Mouse (Mus musculus) forebrain, embryonic 15.5 days (tissue): ENCODE results near the gene Platr17. TPM values are rescaled to one million over a fixed set of nuclear protein-coding genes. Genes with fewer than 3 reads are reported as not detected.
"Not testable (repeated sequence)": the region's sequence is repeated elsewhere in the genome, so short reads cannot be mapped to it uniquely, and the experiment has no call there.

ENCODE experiments used
- ATAC-seq: fragments of 200-750 bp; cut with Nextera tagmentation; replicated peaks from 2 replicates; pipeline ENCODE4 v1.8.0; 2017; ENCODE audit warnings: mild to moderate bottlenecking, moderate TSS enrichment, moderate library complexity
- H3K27ac ChIP-seq: fragments of 300-500 bp; sonication (generic); replicated peaks from 2 replicates; pipeline ENCODE4 v1.5.1; 2015; ENCODE audit warnings: mild to moderate bottlenecking, inconsistent platforms
- H3K27me3 ChIP-seq: fragments of 300-500 bp; sonication (generic); 2 replicates; pipeline ENCODE4 v1.6.1; 2015; ENCODE audit warnings: inconsistent platforms
- H3K36me3 ChIP-seq: fragments of 300-500 bp; sonication (generic); 2 replicates; pipeline ENCODE4 v1.6.1; 2015; ENCODE audit warnings: mild to moderate bottlenecking, inconsistent platforms
- H3K4me1 ChIP-seq: fragments of 300-500 bp; sonication (generic); 2 replicates; pipeline ENCODE4 v1.6.1; 2015; ENCODE audit warnings: inconsistent platforms
- H3K4me2 ChIP-seq: fragments of 300-500 bp; sonication (generic); replicated peaks from 2 replicates; pipeline ENCODE4 v1.6.1; 2015; ENCODE audit warnings: mild to moderate bottlenecking, inconsistent platforms
- H3K4me3 ChIP-seq: fragments of 300-500 bp; sonication (generic); 2 replicates; pipeline ENCODE4 v1.5.1; 2015; ENCODE audit warnings: mild to moderate bottlenecking, inconsistent platforms
- H3K9ac ChIP-seq: fragments of 300-500 bp; sonication (generic); replicated peaks from 2 replicates; pipeline ENCODE4 v1.6.1; 2015; ENCODE audit warnings: mild to moderate bottlenecking, inconsistent platforms
- H3K9me3 ChIP-seq: fragments of 300-500 bp; sonication (generic); 2 replicates; pipeline ENCODE4 v1.6.1; 2016; ENCODE audit warnings: inconsistent platforms
- WGBS: fragments of 180-500 bp; shearing (Covaris S2); methylation state at CpG from one replicate; pipeline ENCODE4 v1.1.7; 2015; ENCODE audit warnings: mixed read lengths; 5-methylcytosine and 5-hydroxymethylcytosine counted together
- polyA plus RNA-seq: library from polyadenylated mRNA; unstranded; fragments of >200 nt; fragmentation: Nextera tagmentation; extraction: Ambion mirVana; gene quantifications from 2 replicates; pipeline ENCODE4 v1.2.1, GENCODE M21; 2015

Platr17 gene
- polyA plus RNA-seq, 1 experiment from 2014 or later = 0.80 TPM

DNA sequence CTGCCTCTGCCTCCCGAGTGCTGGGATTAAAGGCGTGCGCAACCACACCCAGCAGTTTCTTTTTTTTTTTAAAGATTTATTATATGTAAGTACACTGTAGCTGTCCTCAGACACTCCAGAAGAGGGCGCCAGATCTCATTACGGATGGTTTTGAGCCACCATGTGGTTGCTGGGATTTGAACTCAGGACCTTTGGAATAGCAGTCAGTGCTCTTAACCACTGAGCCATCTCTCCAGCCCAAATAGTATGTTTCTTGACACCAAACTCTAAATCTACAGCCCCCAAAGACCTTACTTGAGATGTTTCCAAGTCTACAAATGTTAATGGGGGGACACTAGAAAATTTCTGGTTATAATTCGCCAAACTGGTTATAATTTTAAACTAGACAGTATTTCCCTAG is 13.0 kb upstream of the Platr17 start:
- not testable (repeated sequence) for H3K27ac ChIP-seq, H3K36me3 ChIP-seq, H3K9ac ChIP-seq, H3K9me3 ChIP-seq, H3K4me2 ChIP-seq, H3K4me3 ChIP-seq, H3K27me3 ChIP-seq, ATAC-seq
- WGBS = 77% methylated on average over 6 of the region's 6 CpGs
- H3K4me1 ChIP-seq = peaks cover 13% of the 10 kb centered on the region

DNA sequence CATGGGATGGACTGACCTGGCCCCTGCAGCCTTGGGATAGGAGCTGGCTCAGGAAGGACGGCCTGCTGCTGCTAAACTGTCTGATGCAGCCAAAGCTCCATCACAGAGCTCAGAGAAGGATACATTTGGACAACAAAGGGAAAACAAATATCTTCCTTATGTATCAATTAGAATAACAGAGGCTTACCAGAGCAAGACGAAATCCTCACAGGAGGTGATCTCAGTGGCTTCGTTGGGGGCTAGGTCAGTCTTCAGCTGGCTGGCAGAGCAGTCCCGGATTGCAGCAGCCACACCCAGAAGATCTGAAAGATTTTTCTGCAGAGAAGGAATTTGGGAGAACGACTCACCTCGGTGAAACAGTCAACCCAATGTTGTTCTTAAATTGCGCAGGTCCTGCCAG is 12.5 kb upstream of the Platr17 start:
- H3K9me3 ChIP-seq = no peaks in the 10 kb centered on the region
- H3K4me1 ChIP-seq = peaks cover 13% of the 10 kb centered on the region
- 27% methylated on average over 7 of the region's 7 CpGs for WGBS
- H3K4me2 ChIP-seq = no peak overlapping the region
- no peaks in the 10 kb centered on the region for H3K36me3 ChIP-seq
- H3K27me3 ChIP-seq = no peaks in the 10 kb centered on the region
- H3K9ac ChIP-seq = no peak overlapping the region
- H3K4me3 ChIP-seq = no peak overlapping the region
- ATAC-seq = no peak
- H3K27ac ChIP-seq = no peak overlapping the region

DNA sequence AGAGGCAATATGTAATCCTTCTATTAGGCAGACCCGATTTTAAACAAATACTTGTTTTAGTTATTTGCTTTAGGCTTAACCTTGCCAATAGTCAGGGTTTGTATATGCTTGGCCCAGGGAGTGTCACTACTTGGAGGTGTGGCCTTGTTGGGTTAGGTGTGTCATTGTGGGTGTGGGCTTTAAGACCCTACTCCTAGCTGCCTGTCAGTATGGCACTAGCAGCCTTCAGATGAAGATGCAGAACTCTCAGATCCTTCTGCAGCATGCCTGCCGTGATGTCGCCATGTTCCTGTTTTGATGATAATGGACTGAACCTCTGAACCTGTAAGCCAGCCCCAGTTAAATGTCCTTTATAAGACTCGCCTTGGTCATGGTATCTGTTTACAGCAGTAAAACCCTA is 11.9 kb upstream of the Platr17 start:
- H3K27me3 ChIP-seq, H3K9me3 ChIP-seq, H3K36me3 ChIP-seq, H3K9ac ChIP-seq, H3K4me3 ChIP-seq, ATAC-seq, H3K27ac ChIP-seq, H3K4me2 ChIP-seq: not testable (repeated sequence)
- 82% methylated on average over 4 of the region's 4 CpGs for WGBS
- H3K4me1 ChIP-seq = peaks cover 13% of the 10 kb centered on the region

DNA sequence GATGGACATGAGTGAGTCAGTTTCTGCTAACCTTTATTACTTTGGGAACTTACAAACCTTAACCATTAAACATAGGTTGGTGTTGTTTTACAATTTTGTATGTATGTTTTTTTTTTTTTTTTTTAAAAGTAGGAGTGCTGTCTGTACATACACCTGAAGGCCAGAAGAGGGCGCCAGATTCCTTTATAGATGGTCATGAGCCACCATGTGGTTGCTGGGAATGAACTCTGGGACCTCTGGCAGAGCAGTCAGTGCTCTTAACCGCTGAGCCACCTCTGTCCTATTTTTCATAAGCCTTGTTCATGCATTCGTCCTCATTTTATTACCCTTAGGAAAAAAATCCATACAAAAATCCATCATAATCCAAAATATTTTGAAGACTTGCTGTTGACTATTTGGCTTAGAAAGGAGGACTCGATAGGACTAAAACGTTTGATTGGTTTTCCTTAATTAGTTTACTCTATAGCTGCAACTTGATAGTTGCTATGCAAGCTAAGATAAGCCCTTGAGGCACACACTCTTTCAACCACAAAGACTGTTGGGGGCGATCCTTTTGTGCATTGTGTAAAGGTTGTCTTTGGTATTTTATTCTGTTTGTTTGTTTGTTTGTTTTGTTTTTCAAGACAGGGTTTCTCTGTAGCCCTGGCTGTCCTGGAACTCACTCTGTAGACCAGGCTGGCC is 7.7 kb upstream of the Platr17 start:
- Histone ChIP-seq H3K4me1 (no peaks in the 10 kb centered on the region), H3K9me3 (no peaks in the 10 kb centered on the region), H3K27me3 (no peaks in the 10 kb centered on the region), H3K9ac (no peak overlapping the region), H3K36me3 (no peaks in the 10 kb centered on the region), H3K4me3 (no peak overlapping the region), H3K4me2 (no peak overlapping the region), H3K27ac (no peak overlapping the region)
- 45% methylated on average over 6 of the region's 6 CpGs for WGBS
- ATAC-seq = no peak

DNA sequence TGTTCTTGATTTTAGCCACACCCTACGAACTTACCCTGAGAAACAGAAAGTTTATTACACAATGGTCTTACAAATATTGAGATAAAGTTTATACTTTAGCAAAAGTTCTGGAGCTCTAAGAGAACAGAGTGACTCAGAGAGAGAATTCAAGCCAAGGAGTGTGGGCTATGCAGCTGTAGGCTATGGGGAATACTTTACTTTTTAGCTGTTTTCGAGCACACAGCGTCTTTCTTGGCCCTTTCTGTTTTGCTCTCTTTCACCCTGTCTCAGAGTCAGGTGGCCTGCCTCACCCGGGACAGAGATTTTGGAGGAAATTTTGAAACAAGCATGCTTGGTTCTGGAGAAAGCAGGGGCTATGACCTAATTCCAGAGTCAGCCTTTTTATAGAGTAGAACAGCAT is 6.7 kb upstream of the Platr17 start:
- not testable (repeated sequence) for H3K9ac ChIP-seq, ATAC-seq, H3K27ac ChIP-seq, H3K4me3 ChIP-seq, H3K4me2 ChIP-seq, H3K36me3 ChIP-seq, H3K9me3 ChIP-seq, H3K27me3 ChIP-seq, H3K4me1 ChIP-seq
- WGBS = 86% methylated on average over 4 of the region's 4 CpGs

GRCm38 (mm10) chr17:33899642-33900041 is 5.3 kb upstream of the Platr17 start:
- Histone ChIP-seq H3K27ac (no peak overlapping the region), H3K9me3 (no peaks in the 10 kb centered on the region), H3K9ac (no peak overlapping the region), H3K27me3 (no peaks in the 10 kb centered on the region), H3K4me2 (no peak overlapping the region), H3K4me1 (no peaks in the 10 kb centered on the region), H3K4me3 (no peak overlapping the region), H3K36me3 (no peaks in the 10 kb centered on the region)
- ATAC-seq = no peak
- WGBS = 79% methylated on average over 4 of the region's 4 CpGs

- 75% methylated on average over 7 of the region's 7 CpGs for WGBS
- no peak overlapping the region for H3K27ac ChIP-seq
- no peak overlapping the region for H3K9ac ChIP-seq
- no peaks in the 10 kb centered on the region for H3K36me3 ChIP-seq
- ATAC-seq = no peak
- H3K4me2 ChIP-seq = no peak overlapping the region
- no peaks in the 10 kb centered on the region for H3K4me1 ChIP-seq
- no peaks in the 10 kb centered on the region for H3K9me3 ChIP-seq
- H3K4me3 ChIP-seq = no peak overlapping the region
- H3K27me3 ChIP-seq = no peaks in the 10 kb centered on the region
Observed at GRCm38 (mm10) chr17:33900281-33900988, 4.5 kb upstream of the Platr17 start.

DNA sequence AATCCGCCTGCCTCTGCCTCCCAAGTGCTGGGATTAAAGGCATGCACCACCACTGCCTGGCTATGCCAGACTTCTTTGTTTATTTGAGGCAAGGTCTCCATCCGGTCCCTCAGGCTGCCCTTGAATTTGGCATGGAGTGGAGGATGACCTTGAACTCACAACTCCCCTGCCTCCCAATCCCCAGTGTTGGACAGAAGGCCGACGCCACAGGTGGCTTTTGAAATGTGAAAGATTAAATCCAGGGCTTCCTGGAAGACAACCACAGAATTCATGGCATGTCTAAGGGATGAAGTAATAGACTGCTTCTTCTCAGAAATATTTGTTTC is 4.0 kb upstream of the Platr17 start:
- Histone ChIP-seq H3K4me2 (no peak overlapping the region), H3K27me3 (no peaks in the 10 kb centered on the region), H3K4me1 (no peaks in the 10 kb centered on the region), H3K27ac (no peak overlapping the region), H3K9me3 (no peaks in the 10 kb centered on the region), H3K9ac (no peak overlapping the region), H3K36me3 (no peaks in the 10 kb centered on the region), H3K4me3 (no peak overlapping the region)
- 86% methylated on average over 4 of the region's 4 CpGs for WGBS
- no peak for ATAC-seq

GRCm38 (mm10) chr17:33901653-33902052 is 3.3 kb upstream of the Platr17 start:
- Histone ChIP-seq H3K9ac (no peak overlapping the region), H3K9me3 (no peaks in the 10 kb centered on the region), H3K27ac (no peak overlapping the region), H3K36me3 (no peaks in the 10 kb centered on the region), H3K4me1 (no peaks in the 10 kb centered on the region; the same call in 1 of the 2 replicates), H3K4me2 (no peak overlapping the region), H3K27me3 (no peaks in the 10 kb centered on the region), H3K4me3 (no peak overlapping the region)
- no peak for ATAC-seq
- 81% methylated on average over 4 of the region's 4 CpGs for WGBS

DNA sequence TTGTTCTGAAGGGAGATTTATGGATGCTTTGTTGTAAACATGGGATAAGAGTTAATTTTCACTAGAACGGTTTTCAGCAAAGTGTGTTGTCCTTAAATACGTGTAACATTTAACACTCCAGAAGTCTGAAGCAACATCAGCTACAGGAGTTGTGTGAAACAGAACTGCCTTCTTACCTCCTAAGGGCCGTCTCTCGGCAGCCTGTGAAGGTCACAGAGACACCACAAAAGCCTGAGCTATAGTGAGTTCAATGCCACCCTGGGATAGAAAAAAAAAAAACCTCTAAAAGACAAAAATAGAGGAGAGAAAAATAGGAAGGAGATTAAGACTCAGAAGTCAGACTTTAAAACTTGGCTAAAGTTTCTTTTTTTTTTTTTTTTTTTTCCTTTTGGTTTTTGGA is 2.9 kb upstream of the Platr17 start:
- no peaks in the 10 kb centered on the region for H3K27me3 ChIP-seq
- H3K4me1 ChIP-seq = no peaks in the 10 kb centered on the region; the same call in 1 of the 2 replicates
- WGBS = 72% methylated on average over 4 of the region's 4 CpGs
- no peak for ATAC-seq
- H3K27ac ChIP-seq = no peak overlapping the region
- H3K9me3 ChIP-seq = no peaks in the 10 kb centered on the region
- H3K9ac ChIP-seq = no peak overlapping the region
- no peaks in the 10 kb centered on the region for H3K36me3 ChIP-seq
- no peak overlapping the region for H3K4me2 ChIP-seq
- no peak overlapping the region for H3K4me3 ChIP-seq

DNA sequence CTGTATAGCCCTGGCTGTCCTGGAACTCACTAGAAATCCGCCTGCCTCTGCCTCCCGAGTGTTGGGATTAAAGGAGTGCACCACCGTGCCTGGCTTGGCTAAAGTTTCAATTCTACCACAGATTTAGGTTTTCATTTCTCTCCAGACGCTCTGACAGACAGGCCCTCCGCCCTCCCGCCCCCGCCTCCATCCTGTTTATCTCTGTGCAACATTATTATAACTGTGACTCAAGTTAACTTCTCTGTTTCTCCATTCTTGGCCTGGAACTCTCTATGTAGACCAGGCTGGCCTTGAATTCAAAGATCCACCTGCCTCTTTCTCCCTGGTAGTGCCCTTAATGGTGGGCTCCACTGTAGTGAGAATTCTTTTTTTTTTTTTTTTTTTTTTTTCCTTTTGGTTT is 2.4 kb upstream of the Platr17 start:
- ATAC-seq = no peak
- no peaks in the 10 kb centered on the region for H3K36me3 ChIP-seq
- H3K27ac ChIP-seq = no peak overlapping the region
- H3K4me3 ChIP-seq = no peak overlapping the region
- no peaks in the 10 kb centered on the region for H3K27me3 ChIP-seq
- H3K4me1 ChIP-seq = peaks cover under 1% of the 10 kb centered on the region; the same call in 1 of the 2 replicates
- no peak overlapping the region for H3K9ac ChIP-seq
- no peaks in the 10 kb centered on the region for H3K9me3 ChIP-seq
- 86% methylated on average over 7 of the region's 7 CpGs for WGBS
- no peak overlapping the region for H3K4me2 ChIP-seq

GRCm38 (mm10) chr17:33903911-33904651 is 854 bp upstream of the Platr17 start:
- not testable (repeated sequence) for H3K9me3 ChIP-seq, H3K4me2 ChIP-seq, H3K27ac ChIP-seq, ATAC-seq, H3K36me3 ChIP-seq, H3K4me3 ChIP-seq, H3K27me3 ChIP-seq, H3K9ac ChIP-seq
- peaks cover 11% of the 10 kb centered on the region for H3K4me1 ChIP-seq
- WGBS = 76% methylated on average over 6 of the region's 6 CpGs
